Mouse (Mus musculus): ENCODE results near the gene Dach1. TPM values are rescaled to one million over a fixed set of nuclear protein-coding genes. Genes with fewer than 3 reads are reported as not detected.

Gene Dach1
- polyA plus RNA-seq, 1 experiment from 2014 or later: 24.8 TPM

DNA sequence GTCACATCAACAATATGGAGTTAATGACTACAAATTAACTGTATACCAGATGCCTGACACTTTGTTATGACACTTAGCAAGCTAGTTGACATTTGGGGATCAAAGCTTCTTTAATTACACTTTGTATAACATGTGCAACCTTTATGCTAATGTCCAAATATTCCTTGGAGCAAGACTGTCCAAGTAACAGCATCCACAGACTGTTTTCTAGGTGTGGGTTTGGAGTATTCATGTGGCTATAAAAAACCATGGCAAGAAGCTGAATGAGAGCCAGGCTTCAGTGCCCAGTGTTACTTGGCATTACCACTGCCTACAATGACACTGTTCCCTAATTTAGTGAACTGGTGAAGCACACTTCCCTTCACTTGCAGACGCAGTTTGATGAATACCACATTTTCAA, 46.5 kb downstream of the Dach1 start:
- H3K4me3 ChIP-seq (ENCODE audit: low read depth, low read length): no peak overlapping the region
- WGBS: 57% methylated on average over 1 of the region's 1 CpGs
- no peaks in the 10 kb centered on the region for H3K9me3 ChIP-seq (ENCODE audit: control insufficient read depth, low read length)
- no peaks in the 10 kb centered on the region for H3K4me1 ChIP-seq (ENCODE audit: control insufficient read depth, insufficient read depth, low read length)
- no peak overlapping the region for H3K4me2 ChIP-seq (ENCODE audit: low read depth, low read length)
- no peak overlapping the region for H3K9ac ChIP-seq (replicated peaks; ENCODE audit: low read depth, low read length)
- no peak for ATAC-seq (ENCODE audit: low read depth)
- no peak overlapping the region for H3K27ac ChIP-seq (ENCODE audit: low read depth, low read length)
- no peaks in the 10 kb centered on the region for H3K36me3 ChIP-seq (ENCODE audit: control insufficient read depth, insufficient read depth, low read length)
- no peaks in the 10 kb centered on the region for H3K27me3 ChIP-seq (ENCODE audit: control insufficient read depth, insufficient read depth, low read length)

DNA sequence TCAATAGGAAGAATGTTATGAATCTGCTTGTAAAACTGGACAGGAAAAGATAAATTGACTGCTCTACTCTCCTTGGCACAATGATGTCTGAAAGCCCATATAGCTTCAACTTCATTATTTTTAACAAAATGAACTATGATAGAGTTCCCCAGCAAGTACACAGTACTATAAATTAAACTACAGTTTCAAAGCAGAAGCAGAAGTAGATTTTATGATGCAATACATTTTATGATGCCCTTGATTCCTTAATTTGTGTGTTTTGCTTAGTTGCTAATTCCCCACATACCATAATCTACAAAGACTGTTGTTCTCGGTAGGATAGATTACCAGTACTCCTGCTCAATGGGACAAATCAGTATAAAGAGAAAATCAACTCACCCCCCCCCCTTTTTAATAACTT, 52.9 kb downstream of the Dach1 start:
- WGBS: 39% methylated on average over 1 of the region's 1 CpGs
- no peak overlapping the region for H3K9ac ChIP-seq (replicated peaks; ENCODE audit: low read depth, low read length)
- no peak overlapping the region for H3K4me2 ChIP-seq (ENCODE audit: low read depth, low read length)
- H3K27ac ChIP-seq (ENCODE audit: low read depth, low read length): no peak overlapping the region
- H3K4me1 ChIP-seq (ENCODE audit: control insufficient read depth, insufficient read depth, low read length): no peaks in the 10 kb centered on the region
- no peak overlapping the region for H3K4me3 ChIP-seq (ENCODE audit: low read depth, low read length)
- ATAC-seq (ENCODE audit: low read depth): no peak
- no peaks in the 10 kb centered on the region for H3K36me3 ChIP-seq (ENCODE audit: control insufficient read depth, insufficient read depth, low read length)
- no peaks in the 10 kb centered on the region for H3K27me3 ChIP-seq (ENCODE audit: control insufficient read depth, insufficient read depth, low read length)
- H3K9me3 ChIP-seq (ENCODE audit: control insufficient read depth, low read length): no peaks in the 10 kb centered on the region

DNA sequence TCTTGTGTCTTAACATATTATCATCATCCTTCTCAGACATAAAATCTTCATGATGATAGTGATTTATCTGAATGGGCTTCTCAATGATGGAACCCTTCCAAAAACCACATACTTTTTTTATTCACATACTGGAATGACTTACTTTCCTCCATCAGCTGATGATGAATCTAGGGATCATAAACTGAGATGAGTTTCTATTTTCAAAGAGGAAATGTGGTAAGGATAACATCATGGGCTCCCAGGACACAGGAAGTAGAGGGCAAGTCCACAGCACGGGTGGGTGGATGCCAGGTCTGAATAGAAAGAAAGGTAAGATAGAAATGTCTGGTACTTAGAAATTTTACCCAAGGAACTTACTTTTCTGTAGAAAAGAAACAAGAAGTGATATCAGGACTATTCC, 56.5 kb downstream of the Dach1 start:
- H3K9ac ChIP-seq (replicated peaks; ENCODE audit: low read depth, low read length): no peak overlapping the region
- H3K4me2 ChIP-seq (ENCODE audit: low read depth, low read length): no peak overlapping the region
- no peaks in the 10 kb centered on the region for H3K27me3 ChIP-seq (ENCODE audit: control insufficient read depth, insufficient read depth, low read length)
- no peak overlapping the region for H3K4me3 ChIP-seq (ENCODE audit: low read depth, low read length)
- H3K27ac ChIP-seq (ENCODE audit: low read depth, low read length): no peak overlapping the region
- WGBS: 80% methylated on average over 1 of the region's 1 CpGs
- no peak for ATAC-seq (ENCODE audit: low read depth)
- H3K9me3 ChIP-seq (ENCODE audit: control insufficient read depth, low read length): no peaks in the 10 kb centered on the region
- H3K36me3 ChIP-seq (ENCODE audit: control insufficient read depth, insufficient read depth, low read length): no peaks in the 10 kb centered on the region
- no peaks in the 10 kb centered on the region for H3K4me1 ChIP-seq (ENCODE audit: control insufficient read depth, insufficient read depth, low read length)

DNA sequence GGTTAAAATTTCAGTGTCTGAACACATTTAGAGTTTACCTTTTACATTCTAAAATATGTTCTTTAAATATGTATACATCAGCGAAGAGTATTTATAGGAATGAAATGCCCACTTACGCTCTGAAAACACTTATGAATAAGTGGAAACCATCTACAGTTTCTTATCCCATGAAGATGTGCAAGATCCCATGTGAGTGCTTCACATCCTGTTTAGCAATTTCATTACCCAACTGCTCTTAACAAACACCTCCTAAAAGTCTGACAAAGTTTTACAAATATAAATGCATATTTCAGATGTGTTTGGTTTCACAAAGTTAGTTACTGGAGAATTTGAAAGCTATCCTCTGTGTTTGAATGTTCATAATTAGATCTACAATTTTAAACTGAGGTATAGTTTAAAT, 59.6 kb downstream of the Dach1 start:
- Histone ChIP-seq H3K4me3 (ENCODE audit: low read depth, low read length) (no peak overlapping the region), H3K9me3 (ENCODE audit: control insufficient read depth, low read length) (no peaks in the 10 kb centered on the region), H3K36me3 (ENCODE audit: control insufficient read depth, insufficient read depth, low read length) (no peaks in the 10 kb centered on the region), H3K4me1 (ENCODE audit: control insufficient read depth, insufficient read depth, low read length) (no peaks in the 10 kb centered on the region), H3K4me2 (ENCODE audit: low read depth, low read length) (no peak overlapping the region), H3K27me3 (ENCODE audit: control insufficient read depth, insufficient read depth, low read length) (no peaks in the 10 kb centered on the region), H3K9ac (replicated peaks; ENCODE audit: low read depth, low read length) (no peak overlapping the region), H3K27ac (ENCODE audit: low read depth, low read length) (no peak overlapping the region)
- WGBS: 95% methylated on average over 2 of the region's 2 CpGs
- ATAC-seq (ENCODE audit: low read depth): no peak

DNA sequence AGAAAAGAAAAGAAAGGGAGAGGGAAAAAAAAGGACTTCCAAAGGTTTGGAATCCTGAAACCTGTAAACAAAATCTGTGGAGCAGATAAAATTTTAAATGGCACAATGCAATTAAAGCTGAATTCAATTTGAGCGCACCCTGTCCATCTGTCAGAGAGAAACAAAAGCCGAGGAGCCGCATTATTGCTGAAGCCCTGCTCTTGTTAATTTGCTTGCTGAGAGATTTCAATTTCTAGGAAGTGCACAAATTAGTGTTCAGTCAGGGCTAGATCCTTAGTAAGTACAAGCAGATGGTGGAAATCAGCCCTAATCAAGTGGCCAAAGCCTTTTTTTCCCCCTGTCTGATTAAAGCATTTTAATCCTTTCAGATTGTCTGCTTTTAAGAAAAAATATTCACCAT, 60.8 kb downstream of the Dach1 start:
- Histone ChIP-seq H3K27me3 (ENCODE audit: control insufficient read depth, insufficient read depth, low read length) (no peaks in the 10 kb centered on the region), H3K9me3 (ENCODE audit: control insufficient read depth, low read length) (no peaks in the 10 kb centered on the region), H3K36me3 (ENCODE audit: control insufficient read depth, insufficient read depth, low read length) (no peaks in the 10 kb centered on the region), H3K4me1 (ENCODE audit: control insufficient read depth, insufficient read depth, low read length) (peaks cover 8% of the 10 kb centered on the region), H3K4me3 (ENCODE audit: low read depth, low read length) (no peak overlapping the region), H3K9ac (replicated peaks; ENCODE audit: low read depth, low read length) (no peak overlapping the region), H3K27ac (ENCODE audit: low read depth, low read length) (no peak overlapping the region), H3K4me2 (ENCODE audit: low read depth, low read length) (no peak overlapping the region)
- WGBS: 10% methylated on average over 3 of the region's 3 CpGs
- no peak for ATAC-seq (ENCODE audit: low read depth)

DNA sequence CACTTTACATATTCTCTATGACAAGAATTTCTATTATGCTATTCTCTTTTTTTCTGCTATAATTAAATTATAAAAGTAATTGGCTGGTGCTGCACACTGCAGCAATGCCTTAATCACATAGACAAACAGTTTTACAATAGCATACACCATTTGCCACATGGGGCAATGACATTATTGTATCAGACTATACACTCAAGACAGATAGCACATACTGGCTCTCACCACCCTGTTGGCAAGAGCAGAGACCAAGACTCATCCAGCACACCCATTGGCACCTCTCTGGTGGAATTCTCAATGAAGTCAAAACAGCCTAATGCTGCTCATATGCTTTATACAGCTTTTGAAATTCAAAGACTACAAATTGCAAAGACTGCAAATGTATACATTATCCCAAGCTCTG, 63.4 kb downstream of the Dach1 start:
- H3K36me3 ChIP-seq (ENCODE audit: control insufficient read depth, insufficient read depth, low read length): no peaks in the 10 kb centered on the region
- no peaks in the 10 kb centered on the region for H3K9me3 ChIP-seq (ENCODE audit: control insufficient read depth, low read length)
- H3K4me1 ChIP-seq (ENCODE audit: control insufficient read depth, insufficient read depth, low read length): peaks cover 8% of the 10 kb centered on the region
- H3K4me3 ChIP-seq (ENCODE audit: low read depth, low read length): no peak overlapping the region
- no peak overlapping the region for H3K27ac ChIP-seq (ENCODE audit: low read depth, low read length)
- peak; percentile 68; the same call in 1 of the 2 replicates for ATAC-seq (ENCODE audit: low read depth)
- H3K4me2 ChIP-seq (ENCODE audit: low read depth, low read length): no peak overlapping the region
- H3K27me3 ChIP-seq (ENCODE audit: control insufficient read depth, insufficient read depth, low read length): no peaks in the 10 kb centered on the region
- H3K9ac ChIP-seq (replicated peaks; ENCODE audit: low read depth, low read length): no peak overlapping the region

DNA sequence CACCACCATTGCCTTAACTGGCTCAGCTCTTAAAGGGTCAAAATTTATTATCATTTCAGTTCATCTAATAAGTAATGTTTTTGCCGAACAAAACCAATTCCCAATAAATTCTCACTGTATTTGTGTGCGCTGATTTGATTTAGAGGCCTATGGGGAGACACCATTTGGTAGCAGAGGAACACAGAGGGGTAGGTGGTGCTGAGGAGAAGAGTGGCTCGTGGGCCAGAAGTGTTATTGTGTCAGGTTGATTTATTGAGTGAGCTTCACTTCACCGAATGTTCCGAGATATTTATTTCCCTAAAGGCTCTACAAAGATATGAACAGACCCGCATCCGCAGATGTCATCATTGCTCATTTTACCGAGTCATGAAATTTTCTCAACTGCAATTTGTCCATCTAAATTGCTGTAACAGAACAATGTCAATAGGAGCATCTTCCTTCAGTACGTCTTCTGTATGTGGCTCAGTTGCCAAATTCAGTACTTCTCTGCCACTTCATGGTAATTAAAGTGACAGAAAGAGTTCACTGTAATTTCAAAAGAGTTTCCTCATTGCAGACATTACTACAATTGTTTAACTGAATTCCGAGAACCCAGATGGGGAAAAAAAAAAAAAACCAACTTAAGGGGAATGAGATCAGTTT, 65.1 kb downstream of the Dach1 start:
- Histone ChIP-seq H3K9me3 (ENCODE audit: control insufficient read depth, low read length) (no peaks in the 10 kb centered on the region), H3K36me3 (ENCODE audit: control insufficient read depth, insufficient read depth, low read length) (no peaks in the 10 kb centered on the region), H3K4me1 (ENCODE audit: control insufficient read depth, insufficient read depth, low read length) (peaks cover 8% of the 10 kb centered on the region), H3K27ac (ENCODE audit: low read depth, low read length) (no peak overlapping the region), H3K4me2 (ENCODE audit: low read depth, low read length) (no peak overlapping the region), H3K9ac (replicated peaks; ENCODE audit: low read depth, low read length) (no peak overlapping the region), H3K27me3 (ENCODE audit: control insufficient read depth, insufficient read depth, low read length) (no peaks in the 10 kb centered on the region), H3K4me3 (ENCODE audit: low read depth, low read length) (no peak overlapping the region)
- peak; percentile 52; the same call in 1 of the 2 replicates for ATAC-seq (ENCODE audit: low read depth)
- WGBS: 21% methylated on average over 10 of the region's 10 CpGs

DNA sequence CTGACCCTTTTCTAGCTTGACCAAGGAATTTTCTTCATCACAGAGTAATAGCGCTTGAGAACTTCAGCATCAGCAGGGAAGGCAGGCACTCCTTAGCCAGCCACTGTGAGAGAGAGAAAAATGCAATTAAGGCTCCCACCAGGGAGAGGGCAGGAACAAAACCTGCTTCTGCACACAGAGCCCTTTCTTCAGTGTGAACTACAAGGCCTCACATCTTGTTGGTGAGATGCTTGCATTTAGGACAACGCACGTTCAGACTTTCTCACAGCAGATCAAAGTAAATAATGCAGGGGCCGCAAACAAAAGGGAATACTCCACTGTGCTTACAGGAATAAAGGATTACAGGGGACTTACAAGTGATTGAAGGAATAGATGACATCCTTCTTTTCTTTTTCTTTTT, 74.3 kb downstream of the Dach1 start:
- Histone ChIP-seq H3K27me3 (ENCODE audit: control insufficient read depth, insufficient read depth, low read length) (no peaks in the 10 kb centered on the region), H3K36me3 (ENCODE audit: control insufficient read depth, insufficient read depth, low read length) (no peaks in the 10 kb centered on the region), H3K4me2 (ENCODE audit: low read depth, low read length) (no peak overlapping the region), H3K27ac (ENCODE audit: low read depth, low read length) (no peak overlapping the region), H3K9me3 (ENCODE audit: control insufficient read depth, low read length) (no peaks in the 10 kb centered on the region), H3K4me3 (ENCODE audit: low read depth, low read length) (no peak overlapping the region), H3K9ac (replicated peaks; ENCODE audit: low read depth, low read length) (no peak overlapping the region), H3K4me1 (ENCODE audit: control insufficient read depth, insufficient read depth, low read length) (0 out of 2 replicates have a peak, but pooled peaks cover 2% of the 10 kb centered on the region)
- WGBS: 30% methylated on average over 4 of the region's 4 CpGs
- ATAC-seq (ENCODE audit: low read depth): no peak

DNA sequence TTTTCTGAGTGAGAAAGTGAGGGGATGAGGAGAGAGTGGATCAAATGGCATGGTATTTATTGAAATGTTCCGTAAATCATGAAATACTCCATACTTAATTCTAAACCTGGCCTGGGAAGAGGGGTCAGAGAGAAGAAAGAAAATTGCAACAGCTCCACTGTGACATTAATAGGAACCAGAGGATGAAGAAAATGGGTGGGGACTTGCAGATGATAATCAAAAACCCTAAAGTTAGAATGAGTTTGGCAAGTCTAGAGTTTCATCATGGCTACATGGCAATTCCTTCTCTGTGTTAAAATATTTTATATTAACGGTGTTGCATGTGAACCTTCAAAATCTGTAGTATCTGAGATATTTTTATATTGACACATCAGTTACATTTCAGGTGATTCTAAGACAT, 80.3 kb downstream of the Dach1 start:
- H3K36me3 ChIP-seq (ENCODE audit: control insufficient read depth, insufficient read depth, low read length): no peaks in the 10 kb centered on the region
- no peak for ATAC-seq (ENCODE audit: low read depth)
- no peak overlapping the region for H3K27ac ChIP-seq (ENCODE audit: low read depth, low read length)
- H3K4me3 ChIP-seq (ENCODE audit: low read depth, low read length): no peak overlapping the region
- H3K9ac ChIP-seq (replicated peaks; ENCODE audit: low read depth, low read length): no peak overlapping the region
- 95% methylated on average over 2 of the region's 2 CpGs for WGBS
- no peaks in the 10 kb centered on the region for H3K9me3 ChIP-seq (ENCODE audit: control insufficient read depth, low read length)
- 0 out of 2 replicates have a peak, but pooled peaks cover 3% of the 10 kb centered on the region for H3K4me1 ChIP-seq (ENCODE audit: control insufficient read depth, insufficient read depth, low read length)
- H3K27me3 ChIP-seq (ENCODE audit: control insufficient read depth, insufficient read depth, low read length): no peaks in the 10 kb centered on the region
- no peak overlapping the region for H3K4me2 ChIP-seq (ENCODE audit: low read depth, low read length)
